Mouse (Mus musculus) ES-E14 (cell line): ENCODE measurements around the gene Rab7b.

Experiments
- HCFC1 ChIP-seq: IDR thresholded peaks from 2 replicates; pipeline ENCODE4 v1.6.1; 2012; ENCODE audit warnings: low read length, inconsistent platforms, borderline replicate concordance; ENCODE audit not compliant: insufficient read depth
- ZNF384 ChIP-seq: IDR thresholded peaks from 2 replicates; pipeline ENCODE4 v1.6.1; 2012; ENCODE audit warnings: low read depth, low read length, inconsistent platforms

- TF ChIP-seq ZNF384 (no peak), HCFC1 (no peak)
Measured at GRCm38 (mm10) chr1:131761079-131761831, 72.8 kb downstream of the Rab7b start.
